Mouse (Mus musculus) liver, adult (tissue): Measurements from ENCODE around the gene Slc6a9.

Experiments
- GATA4 ChIP-seq: IDR thresholded peaks from 2 replicates; pipeline ENCODE4 v1.6.1; 2014; ENCODE audit warnings: mild to moderate bottlenecking, low read length; ENCODE audit not compliant: insufficient replicate concordance

The Slc6a9 gene

DNA sequence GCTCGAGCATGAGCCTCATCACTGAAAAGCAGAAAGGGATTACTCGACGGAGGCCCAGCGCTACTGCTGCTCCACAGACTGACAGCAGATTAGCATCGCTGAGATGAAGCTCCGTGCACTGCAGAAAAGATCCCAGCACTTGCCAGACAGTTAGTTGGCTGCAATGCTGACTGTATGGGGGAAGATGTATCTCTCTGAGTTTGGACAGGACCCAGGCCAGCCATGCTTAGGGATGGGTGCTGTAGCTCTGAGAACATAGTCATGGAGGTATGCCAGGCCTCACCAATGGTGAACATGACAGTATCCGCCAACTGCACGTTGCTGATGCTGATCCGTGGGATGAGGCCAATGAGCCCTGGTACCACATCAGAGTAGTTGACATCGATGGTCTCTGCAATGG, 69.8 kb downstream of the Slc6a9 start:
- no peak for TF ChIP-seq GATA4

DNA sequence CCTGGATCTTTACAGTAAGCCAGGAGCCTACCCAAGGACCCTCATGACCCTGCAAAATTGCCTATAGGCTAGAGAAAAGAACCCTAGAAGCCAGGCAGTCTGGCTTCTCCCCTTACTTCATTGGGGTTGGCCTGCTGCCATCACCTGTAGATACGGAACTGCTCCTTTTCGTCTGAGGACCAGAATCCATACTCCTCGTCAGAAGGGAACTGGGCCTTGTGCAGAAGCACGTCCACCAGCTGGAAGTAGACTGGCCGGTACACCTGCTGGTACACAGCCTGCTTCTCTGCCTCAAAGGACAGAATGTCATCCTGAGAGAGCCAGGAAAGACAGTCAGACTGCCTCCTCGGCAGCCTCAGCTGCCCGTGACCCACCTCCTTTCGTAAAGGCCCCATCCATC, 70.5 kb downstream of the Slc6a9 start:
- no peak for TF ChIP-seq GATA4

DNA sequence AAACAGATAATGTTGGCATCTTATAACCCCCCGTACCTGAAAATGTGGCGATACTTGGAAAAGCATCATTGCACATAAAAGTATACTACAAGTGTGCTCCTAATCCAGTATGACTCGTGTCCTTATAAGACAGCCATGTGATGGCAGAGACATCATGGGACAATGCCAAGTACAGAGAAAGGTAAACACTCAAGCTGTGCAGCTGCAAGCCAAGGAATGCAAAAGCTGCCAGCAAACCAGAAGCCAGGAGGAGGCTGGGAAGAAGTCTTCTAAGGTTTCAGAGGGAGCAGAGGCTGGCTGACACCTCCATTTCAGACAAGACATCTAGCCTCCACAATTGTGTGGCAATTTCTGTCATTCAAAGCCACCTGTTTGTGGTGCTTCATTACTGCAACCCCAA, 71.9 kb downstream of the Slc6a9 start:
- TF ChIP-seq GATA4: no peak

DNA sequence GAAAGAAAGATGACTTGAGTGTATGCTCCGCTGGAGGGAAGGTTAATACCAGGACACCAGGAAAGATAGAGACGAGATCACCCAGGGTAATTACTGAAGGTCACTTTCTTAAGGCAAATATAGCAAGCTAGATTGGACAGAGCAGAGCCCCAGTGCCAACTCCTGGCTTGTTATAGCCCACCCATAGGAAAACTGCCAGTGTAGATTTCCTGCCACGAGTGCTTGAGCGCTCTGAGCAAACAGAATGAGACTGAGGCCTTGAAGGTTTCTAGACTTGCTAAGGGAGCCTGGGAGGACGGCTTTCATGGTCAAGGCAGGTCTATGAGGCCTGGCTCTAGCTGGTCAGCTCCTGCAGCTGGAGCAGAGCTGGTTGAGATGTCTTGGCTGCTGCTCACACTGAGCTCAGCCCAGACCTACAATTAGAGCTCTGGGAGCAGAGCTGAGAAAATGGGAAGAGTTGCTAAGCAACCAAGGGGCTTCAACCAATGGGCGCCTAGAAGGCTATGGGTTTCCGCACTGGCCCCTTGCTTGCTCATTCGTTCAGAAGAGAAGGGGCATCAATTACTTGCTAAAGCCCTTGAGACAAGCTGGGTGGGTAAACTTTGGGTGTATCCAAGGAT, 74.6 kb downstream of the Slc6a9 start:
- no peak for TF ChIP-seq GATA4

DNA sequence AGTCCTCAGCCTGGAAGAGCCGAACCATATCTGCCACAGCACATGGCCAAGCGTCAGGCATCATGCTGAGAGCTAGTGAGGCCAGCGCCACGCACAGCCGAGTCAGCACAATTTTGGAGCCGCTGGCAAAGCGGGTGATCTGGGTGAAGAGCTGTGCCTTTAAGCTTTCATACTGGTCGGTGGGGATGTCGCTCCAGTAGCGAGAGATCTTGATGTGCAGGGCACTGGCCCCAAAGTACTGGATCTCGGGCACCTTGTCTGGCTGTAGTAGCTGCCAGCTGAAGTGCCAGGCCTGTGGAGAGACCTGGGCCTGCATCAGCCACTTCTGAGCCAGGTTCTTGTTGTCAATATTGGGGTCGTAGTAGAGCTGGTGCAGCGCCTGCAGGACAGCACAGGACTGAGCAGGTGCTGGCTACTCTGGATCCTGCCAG, 77.8 kb downstream of the Slc6a9 start:
- TF ChIP-seq GATA4: no peak

DNA sequence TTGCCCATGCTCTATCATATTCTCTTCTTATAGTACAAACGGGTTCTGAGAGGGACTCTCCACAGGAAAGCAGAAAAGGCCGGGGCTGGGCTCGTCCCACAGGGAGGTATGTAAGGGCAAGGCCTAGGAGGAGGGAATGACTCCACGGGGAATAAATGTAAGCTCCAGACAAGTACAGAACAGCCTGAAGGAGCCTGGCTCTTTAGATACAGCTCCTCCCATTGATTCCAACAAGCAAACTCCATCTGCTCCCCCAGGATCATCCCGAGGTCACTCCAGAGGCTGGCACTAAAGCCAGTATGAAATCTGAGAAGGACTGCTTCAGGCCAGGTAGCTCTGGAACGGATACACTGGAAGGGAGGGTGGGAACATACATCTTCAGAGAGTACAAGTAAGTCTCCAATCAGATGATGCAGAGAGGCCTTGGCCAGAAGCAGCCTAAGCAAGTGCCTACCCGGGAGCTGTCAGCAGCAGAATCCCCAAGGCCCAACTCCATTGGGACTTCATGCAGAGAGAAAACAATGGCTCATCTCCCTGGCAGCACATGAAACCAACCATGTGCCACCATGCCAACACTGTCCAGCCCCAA, 78.5 kb downstream of the Slc6a9 start:
- TF ChIP-seq GATA4: no peak

DNA sequence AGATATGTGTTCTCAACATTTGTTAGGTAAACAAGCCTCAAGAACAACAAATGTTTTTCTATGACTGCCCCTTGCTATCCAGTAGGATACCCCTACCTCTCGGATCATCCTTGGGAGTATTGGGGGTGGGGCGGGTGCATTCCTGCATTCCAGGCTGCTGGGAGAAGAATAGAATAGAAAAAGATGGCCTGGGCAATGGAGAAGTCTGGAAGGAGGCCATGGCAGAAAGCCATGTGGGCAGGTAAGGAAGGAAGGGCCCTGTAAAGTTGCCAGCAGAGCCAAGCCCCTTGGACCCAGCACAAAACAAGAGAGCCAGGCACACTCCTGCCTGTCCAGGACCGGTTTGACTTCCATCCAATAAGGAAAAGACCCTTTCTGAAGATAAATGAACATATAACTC, 79.1 kb downstream of the Slc6a9 start:
- TF ChIP-seq GATA4: no peak

DNA sequence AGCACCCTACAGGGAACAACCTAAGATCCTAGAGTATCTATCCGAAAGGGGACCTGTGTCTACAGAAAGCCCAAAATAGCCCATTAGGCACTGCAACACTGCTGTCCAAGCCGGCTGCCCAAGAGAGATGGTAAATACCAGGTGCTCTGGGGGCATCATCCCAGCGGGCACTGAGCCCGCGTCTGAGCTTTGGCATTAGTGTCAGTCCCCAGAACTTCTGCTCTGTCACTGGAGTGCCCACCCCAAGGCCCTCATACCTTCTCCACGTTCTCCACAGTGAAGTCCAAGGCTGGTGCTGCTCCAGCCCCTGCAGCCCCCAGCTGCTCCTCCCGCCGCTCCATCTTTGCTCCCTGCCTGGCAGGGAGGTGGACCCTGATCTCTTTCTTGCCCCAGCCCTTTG, 79.7 kb downstream of the Slc6a9 start:
- no peak for TF ChIP-seq GATA4

DNA sequence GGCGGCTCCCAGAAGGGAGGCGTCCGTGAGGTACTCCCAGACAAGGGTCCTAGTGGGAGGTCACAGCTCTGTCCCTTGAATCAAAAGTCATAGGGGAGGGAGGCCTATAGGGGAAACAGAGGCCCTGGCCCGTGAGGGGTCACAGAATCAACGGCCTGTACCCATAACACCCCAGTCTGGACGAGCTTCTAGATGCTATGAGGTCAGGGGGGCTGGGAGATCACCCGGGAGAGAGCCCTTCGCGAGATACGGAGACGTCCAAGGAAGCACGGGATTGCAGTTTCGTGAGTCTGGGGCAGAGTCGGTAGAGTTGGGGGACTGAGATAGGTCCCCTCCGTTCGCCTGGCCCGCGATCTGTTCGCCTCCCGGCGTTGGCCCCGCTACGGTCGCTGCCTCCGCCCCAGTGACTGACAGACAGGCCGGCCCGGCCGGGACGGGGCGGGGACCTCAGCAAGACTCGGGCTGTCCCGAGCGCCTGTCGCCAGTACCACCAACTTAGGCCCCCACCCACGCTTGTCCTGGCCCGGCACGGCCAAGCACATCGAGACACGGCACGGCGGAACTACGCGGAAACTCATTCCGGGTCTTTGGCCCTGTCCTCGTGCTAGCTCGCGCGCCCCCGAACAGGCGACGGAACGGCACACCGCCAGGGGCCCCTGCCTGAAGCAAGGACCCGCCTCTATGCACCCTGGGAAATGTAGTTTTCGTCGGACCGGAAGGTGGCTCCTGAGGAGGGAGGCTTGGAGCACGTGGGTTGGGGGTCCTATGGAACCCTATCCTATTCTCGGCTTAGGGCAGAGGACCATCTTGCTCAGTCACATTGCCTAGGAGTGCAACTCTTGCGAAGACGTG, 80.5 kb downstream of the Slc6a9 start, which contains the start of gene Ipo13:
Ipo13 (minus strand) TSS at position 409 of the 852 bp plus-strand sequence.
- no peak; the same call in 1 of the 2 replicates for TF ChIP-seq GATA4

DNA sequence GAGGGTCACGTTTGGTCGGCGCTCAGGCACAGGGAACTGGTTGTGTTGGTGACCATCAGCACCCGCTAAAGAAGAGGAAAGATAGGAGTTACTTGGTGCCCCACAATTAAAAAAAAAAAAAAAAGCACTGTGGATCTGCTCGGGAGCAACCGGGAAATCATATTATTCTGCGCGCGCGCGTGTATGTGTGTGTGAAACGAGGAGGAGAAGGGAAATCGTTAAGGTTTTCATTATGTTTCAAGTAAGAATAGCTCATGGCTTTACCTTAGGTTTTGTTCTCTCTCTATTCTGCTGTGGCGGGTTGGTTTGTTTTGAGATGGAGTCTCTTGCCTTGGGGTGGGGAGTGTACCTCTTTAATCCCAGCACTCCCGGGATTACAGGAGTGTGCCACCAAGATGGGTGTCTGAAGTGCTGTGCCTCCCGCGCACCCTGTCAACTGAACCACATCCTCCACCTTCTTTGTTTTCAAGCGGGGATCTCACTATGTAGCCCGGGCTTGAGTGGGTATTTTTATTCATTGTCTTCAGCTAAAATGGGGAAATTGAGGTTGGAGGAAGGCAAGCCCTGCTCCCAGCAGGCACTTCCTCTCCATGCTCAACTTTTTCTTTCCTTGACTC, 81.3 kb downstream of the Slc6a9 start:
- TF ChIP-seq GATA4: no peak

DNA sequence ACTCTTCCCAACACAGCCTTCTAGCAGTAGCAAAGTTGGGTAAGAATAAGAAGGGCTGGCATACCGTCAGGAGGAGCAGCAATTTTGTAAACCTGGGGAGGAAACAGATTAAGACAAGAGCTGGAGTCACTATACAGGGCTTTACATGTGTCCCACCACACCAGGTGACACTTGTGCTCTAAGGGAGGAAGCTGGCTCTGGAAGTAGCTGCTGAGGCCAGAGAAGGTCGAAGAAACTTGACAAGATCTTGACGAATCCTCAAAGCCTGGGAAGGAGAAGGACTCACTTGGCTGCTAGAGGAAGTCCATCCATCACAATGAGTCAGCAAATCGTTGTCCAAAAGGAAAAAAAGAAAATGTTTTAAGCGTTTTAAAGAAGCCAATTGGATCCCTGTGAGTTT, 82.1 kb downstream of the Slc6a9 start:
- TF ChIP-seq GATA4: no peak

DNA sequence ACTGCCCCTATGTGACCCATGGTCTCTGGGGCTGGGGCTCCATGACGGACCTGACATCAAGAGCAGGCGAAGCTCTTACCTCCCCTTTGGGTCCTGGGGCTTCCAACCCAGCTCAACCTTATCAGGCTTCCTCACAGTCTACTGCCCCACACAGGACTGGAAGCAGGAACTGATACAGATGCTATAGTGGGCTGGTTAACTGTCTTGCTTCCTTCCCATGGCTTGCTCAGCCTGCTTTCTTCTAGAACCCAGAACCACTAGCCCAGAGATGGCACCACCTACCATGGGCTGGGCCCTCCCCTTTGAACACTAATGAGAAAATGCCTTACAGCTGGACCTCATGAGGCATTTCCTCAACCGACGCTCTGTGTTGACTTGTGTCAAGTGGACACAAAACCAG, 83.1 kb downstream of the Slc6a9 start:
- TF ChIP-seq GATA4: no peak

DNA sequence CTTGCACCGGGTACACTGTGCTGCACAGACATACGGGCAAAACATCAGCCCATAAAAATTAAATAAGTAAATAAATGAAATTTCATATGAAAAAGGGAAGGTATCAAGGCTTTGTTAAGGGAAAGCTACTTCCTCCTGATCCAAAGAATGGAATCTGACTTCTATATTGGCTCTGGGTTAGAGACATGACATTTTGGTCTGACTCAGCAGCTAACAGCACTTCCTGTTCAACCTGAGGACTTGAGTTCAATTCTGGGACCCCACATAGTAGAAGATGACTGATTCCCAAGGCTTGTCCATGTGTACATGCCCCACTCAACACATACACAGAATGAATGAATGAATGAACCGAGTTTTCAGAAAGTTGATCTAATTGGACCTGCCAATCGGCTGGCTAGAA, 83.5 kb downstream of the Slc6a9 start:
- TF ChIP-seq GATA4: no peak

DNA sequence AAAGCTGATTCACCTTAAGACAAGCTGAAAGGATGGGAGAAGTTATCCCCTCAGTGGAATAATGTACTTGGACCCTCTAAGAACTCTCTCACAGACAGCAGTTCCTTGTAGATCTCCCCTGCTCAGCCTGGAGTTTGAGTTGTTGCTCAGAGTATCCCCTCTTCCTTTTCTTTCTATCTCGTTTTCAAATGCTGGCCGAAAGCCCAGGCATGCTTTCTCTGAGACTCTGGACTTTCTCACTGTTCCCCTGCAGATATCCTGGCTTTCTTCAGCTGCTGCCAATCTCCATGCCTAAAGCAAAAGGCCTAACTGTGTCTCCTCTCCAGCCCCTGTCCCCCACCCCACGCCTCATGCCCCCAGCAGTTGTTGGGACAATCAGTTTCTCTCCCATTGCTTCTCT, 84.0 kb downstream of the Slc6a9 start:
- TF ChIP-seq GATA4: no peak

DNA sequence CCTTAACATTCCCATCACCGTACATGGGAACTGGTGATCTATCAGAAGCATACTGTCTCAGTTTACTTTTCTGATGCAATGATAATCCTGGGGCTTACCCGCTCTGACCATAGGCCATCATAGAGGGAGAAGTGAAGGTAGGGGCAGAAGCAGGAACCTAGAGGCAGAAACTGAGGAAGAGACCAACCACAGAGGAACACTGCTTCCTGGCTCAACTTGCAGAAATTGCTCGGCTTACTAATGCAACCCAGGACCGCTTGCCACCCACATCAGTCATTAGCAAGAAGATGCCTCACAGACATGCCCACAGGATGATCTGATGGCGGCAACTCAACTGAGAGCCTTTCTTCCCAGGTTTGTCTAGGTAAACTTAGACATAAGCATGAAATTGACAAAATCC, 84.5 kb downstream of the Slc6a9 start:
- TF ChIP-seq GATA4: no peak

DNA sequence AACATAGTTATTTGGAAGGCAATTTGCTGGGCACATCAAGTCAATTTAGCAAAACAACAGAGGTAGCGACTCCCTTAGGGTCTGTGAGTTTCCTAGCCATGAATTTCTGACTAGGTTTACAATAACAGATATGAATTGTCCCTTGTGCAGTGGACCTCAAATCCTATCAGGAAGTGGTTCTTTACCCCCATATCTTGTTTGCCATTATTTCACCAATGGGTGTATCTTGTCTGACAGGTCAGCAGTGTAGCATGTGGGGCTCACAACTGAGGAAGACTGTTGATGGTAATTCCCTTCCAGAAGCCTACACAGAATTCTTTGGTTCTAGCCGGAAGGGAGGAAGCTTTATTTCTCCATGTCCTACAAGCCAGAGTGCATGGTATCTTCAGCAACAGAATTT, 87.1 kb downstream of the Slc6a9 start:
- TF ChIP-seq GATA4: no peak
